Mouse (Mus musculus): ENCODE measurements around the gene Gpatch11. TPM values are rescaled to one million over a fixed set of nuclear protein-coding genes. Genes with fewer than 3 reads are reported as not detected.

Gpatch11 gene
- total RNA-seq, 1 experiment from 2014 or later, result 36.1 TPM

DNA sequence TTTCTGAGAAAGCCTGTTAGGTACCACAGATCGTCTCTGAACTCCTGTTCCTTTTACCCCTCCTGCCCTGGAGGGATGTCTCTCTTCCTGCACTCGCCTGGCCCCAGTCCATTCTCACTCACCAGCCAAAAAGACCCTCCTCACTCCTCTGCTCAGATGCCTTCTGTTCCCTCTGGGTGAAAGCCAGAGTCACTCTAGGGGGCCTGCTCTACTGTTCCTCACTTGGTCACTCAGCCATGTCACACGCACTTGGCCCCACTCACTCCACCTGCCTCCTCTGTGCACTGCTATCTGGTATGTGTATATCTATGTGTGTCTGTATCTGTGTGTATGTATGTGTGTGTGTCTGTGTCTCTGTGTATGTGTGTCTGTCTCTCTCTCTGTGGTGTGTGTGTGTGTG is 53.8 kb downstream of the Gpatch11 start:
- no peak for ATAC-seq (replicated peaks; ENCODE audit: low read depth, poor library complexity, severe bottlenecking)

DNA sequence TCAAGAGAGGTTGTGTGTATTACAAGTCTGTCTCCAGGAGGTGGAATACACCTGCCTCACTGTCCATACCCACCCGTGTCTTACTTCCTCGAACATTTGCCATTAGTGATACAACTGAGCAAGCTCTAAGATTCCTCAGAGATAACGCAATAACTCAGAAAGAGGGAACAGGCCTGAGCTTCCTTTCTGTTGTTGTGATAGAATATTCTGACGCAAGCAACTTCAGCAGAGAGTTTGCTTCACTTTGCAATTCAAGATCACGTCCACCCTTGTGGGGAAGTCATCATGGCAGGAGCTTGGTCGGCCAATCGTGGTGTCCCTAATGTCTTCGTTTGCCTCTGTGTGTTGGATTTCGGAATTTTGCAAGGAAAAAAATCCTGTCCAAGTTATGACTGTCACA is 55.7 kb downstream of the Gpatch11 start:
- ATAC-seq (replicated peaks; ENCODE audit: low read depth, poor library complexity, severe bottlenecking), result no peak

DNA sequence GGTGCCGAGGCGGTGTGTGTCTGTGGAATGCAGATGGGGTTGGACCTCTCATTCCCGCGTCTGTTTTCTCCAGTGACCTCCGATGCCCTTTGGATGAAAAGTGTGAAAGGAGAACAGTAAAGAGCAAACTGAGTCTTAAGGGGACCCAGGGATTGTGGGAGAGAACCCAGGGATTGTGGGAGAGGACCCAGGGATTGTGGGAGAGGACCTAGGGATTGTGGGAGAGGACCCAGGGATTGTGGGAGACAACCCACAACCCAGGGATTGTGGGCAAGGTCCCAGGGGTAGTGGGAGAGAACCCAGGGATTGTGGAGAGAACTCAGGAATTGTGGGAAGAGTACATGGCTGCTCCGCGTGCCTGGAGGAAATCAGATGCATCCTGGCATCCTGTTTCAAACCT is 59.6 kb downstream of the Gpatch11 start:
- no peak for ATAC-seq (replicated peaks; ENCODE audit: low read depth, poor library complexity, severe bottlenecking)

GRCm38 (mm10) chr17:78895394-78895793 is 60.0 kb downstream of the Gpatch11 start:
- peak; percentile 88 for ATAC-seq (replicated peaks; ENCODE audit: low read depth, poor library complexity, severe bottlenecking)

Other genes starting within 250 kb of the Gpatch11 start
- gene Strn, start 98.4 kb upstream of the Gpatch11 start, total RNA-seq (2017), result 21.3 and 50.8 TPM in 2 replicates
- gene Heatr5b, start 203 bp upstream of the Gpatch11 start, total RNA-seq (2017), result 18.8 and 26.5 TPM in 2 replicates
- 49.8 and 61.1 TPM in 2 replicates for gene Eif2ak2, start 47.0 kb downstream of the Gpatch11 start, total RNA-seq (2017)
- not detected in 2 replicates for gene Sult6b1, start 71.4 kb downstream of the Gpatch11 start, total RNA-seq (2017)
- gene Cebpzos, start 80.9 kb downstream of the Gpatch11 start, total RNA-seq (2017), result 54.9 and 65.9 TPM in 2 replicates
- gene Cebpz, start 101.5 kb downstream of the Gpatch11 start, total RNA-seq (2017), result 145 and 168 TPM in 2 replicates
- 42.6 and 44.0 TPM in 2 replicates for gene Ndufaf7, start 101.6 kb downstream of the Gpatch11 start, total RNA-seq (2017)
- 47.2 and 48.6 TPM in 2 replicates for gene Prkd3, start 185.2 kb downstream of the Gpatch11 start, total RNA-seq (2017)
- 0.29 and 1.3 TPM in 2 replicates for gene Qpct, start 216.3 kb downstream of the Gpatch11 start, total RNA-seq (2017)